Mouse (Mus musculus): ENCODE data around the gene Nsa2.

GRCm38 (mm10) chr13:97186346-97186745, 48.6 kb upstream of the Nsa2 start:
- no peak for TF ChIP-seq POLR2A (IDR thresholded peaks at IDR 0.05; ENCODE audit: insufficient read depth, low read depth, low read length)
- no peak for TF ChIP-seq EP300 (IDR thresholded peaks at IDR 0.05; ENCODE audit: insufficient read depth, low read depth, low read length)

Data from heart, adult 2 months (tissue).